Mouse (Mus musculus) lung, embryonic 14.5 days (tissue): ENCODE results near the gene Ect2. TPM values are rescaled to one million over a fixed set of nuclear protein-coding genes. Genes with fewer than 3 reads are reported as not detected.

Experiments used
- ATAC-seq: fragments of 200-750 bp; cut with Nextera tagmentation; 2 replicates; pipeline ENCODE4 v1.8.0; 2017; ENCODE audit warnings: mild to moderate bottlenecking, moderate TSS enrichment, moderate library complexity; ENCODE audit not compliant: insufficient read depth
- DNase-seq: peaks from one replicate; pipeline ENCODE4 v3.0.0-alpha.2; 2015
- H3K27ac ChIP-seq: fragments of 300-500 bp; sonication (generic); 2 replicates; pipeline ENCODE4 v1.5.1; 2014; ENCODE audit warnings: low read depth, mild to moderate bottlenecking, moderate library complexity
- H3K27me3 ChIP-seq: fragments of 300-500 bp; sonication (generic); 2 replicates; pipeline ENCODE4 v1.6.1; 2014; ENCODE audit warnings: low read length, control low read depth; ENCODE audit not compliant: insufficient read depth
- H3K36me3 ChIP-seq: fragments of 300-500 bp; sonication (generic); 2 replicates; pipeline ENCODE4 v1.6.1; 2014; ENCODE audit warnings: control low read depth; ENCODE audit not compliant: insufficient read depth
- H3K4me1 ChIP-seq: fragments of 300-500 bp; sonication (generic); 2 replicates; pipeline ENCODE4 v1.6.1; 2014; ENCODE audit warnings: antibody characterized with exemption, control low read depth; ENCODE audit not compliant: insufficient read depth
- H3K4me2 ChIP-seq: fragments of 300-500 bp; sonication (generic); 2 replicates; pipeline ENCODE4 v1.6.1; 2014; ENCODE audit warnings: mild to moderate bottlenecking
- H3K4me3 ChIP-seq: fragments of 300-500 bp; sonication (generic); 2 replicates; pipeline ENCODE4 v1.5.1; 2014; ENCODE audit warnings: low read depth, low read length
- H3K9ac ChIP-seq: fragments of 300-500 bp; sonication (generic); 2 replicates; pipeline ENCODE4 v1.6.1; 2014
- H3K9me3 ChIP-seq: fragments of 300-500 bp; sonication (generic); 2 replicates; pipeline ENCODE4 v1.6.1; 2016; ENCODE audit warnings: low read depth, low read length, control low read depth
- CTCF ChIP-seq: IDR thresholded peaks from 2 replicates; pipeline ENCODE4 v1.5.1; 2016; ENCODE audit warnings: antibody characterized with exemption, low read depth
- WGBS: fragments of 180-500 bp; shearing (Covaris S2); extraction: QIAGEN DNeasy Blood & Tissue Kit; methylation state at CpG from one replicate; pipeline ENCODE4 v1.1.7; 2014; 5-methylcytosine and 5-hydroxymethylcytosine counted together
- polyA plus RNA-seq: library from polyadenylated mRNA; unstranded; fragments of >200 nt; fragmentation: Nextera tagmentation; extraction: Ambion mirVana; gene quantifications from 2 replicates; pipeline ENCODE4 v1.2.1, GENCODE M21; 2014

Ect2 gene
- polyA plus RNA-seq, 1 experiment from 2014 or later = 82.0 TPM

DNA sequence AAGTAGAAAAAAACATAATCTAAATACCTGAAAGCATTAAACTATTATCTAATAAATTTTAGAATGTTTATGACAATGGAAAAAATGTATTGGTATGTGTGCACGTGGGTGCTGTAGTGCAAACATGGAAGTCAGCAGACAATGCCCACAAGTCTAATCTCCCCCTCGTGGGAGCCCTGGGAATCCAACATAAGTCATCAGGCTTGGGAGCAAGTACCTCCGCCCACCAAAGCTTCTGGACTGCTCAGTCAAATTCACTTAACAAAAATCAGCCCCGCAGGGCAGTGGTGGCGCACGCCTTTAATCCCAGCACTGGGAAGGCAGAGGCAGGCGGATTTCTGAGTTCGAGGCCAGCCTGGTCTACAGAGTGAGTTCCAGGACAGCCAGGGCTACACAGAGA, 13.6 kb downstream of the Ect2 start:
- no peaks in the 10 kb centered on the region for H3K9me3 ChIP-seq
- no peak for TF ChIP-seq CTCF
- H3K9ac ChIP-seq = no peak overlapping the region
- no peak for ATAC-seq
- peaks cover 84% of the 10 kb centered on the region for H3K36me3 ChIP-seq
- H3K4me3 ChIP-seq = no peak overlapping the region
- DNase-seq = no peak
- 85% methylated on average over 8 of the region's 8 CpGs for WGBS
- H3K27ac ChIP-seq = no peak overlapping the region
- H3K4me2 ChIP-seq = no peak overlapping the region
- H3K4me1 ChIP-seq = no peaks in the 10 kb centered on the region
- no peaks in the 10 kb centered on the region for H3K27me3 ChIP-seq

DNA sequence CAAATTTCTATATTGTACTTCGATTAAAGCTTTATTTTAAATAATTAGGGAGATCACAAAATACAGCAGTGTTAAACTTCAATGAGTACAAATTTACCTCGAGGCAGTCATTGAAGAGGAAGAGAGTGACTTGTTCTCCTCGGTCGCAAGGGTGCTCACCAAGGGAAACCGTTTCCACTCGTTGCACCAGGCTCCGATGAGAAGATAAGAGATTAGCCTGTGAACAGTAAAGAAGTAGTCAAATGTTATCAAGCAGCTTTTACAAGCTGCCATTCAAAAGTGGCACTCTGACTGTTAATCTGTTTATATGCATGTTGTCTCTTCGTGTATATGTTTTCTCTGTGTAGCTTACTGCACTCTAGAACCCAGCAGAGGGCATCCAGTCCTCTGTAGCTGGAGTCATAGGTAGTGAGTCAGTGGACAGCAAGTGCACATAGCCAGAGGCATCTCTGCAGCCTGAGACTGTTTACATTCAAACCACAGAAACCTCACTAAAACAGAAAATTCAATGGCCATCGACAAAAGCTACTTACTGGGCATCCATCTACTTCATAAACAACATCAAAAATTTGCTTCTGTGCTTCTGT, 31.7 kb downstream of the Ect2 start:
- no peak for ATAC-seq
- 85% methylated on average over 9 of the region's 9 CpGs for WGBS

DNA sequence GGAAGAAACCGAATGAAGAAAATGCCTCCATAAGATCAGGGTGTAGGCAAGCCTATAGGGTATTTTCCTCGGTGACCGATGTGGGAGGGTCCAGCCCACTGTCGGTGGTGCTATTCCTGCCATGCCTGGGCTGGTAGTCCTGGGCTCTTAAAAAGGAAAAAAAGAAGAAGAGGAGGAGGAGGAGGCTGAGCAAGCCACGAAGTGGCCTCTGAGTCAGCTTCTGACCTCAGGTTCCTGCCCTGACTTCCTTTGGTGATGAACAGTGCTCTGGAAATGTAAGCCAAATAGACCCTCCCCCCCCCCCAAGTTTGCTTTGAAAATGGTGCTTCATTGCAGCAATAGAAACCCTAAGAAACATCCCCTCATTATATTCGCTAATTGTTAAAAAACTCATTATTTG, 32.7 kb downstream of the Ect2 start:
- TF ChIP-seq CTCF = no peak
- Histone ChIP-seq H3K4me3 (no peak overlapping the region), H3K27me3 (no peaks in the 10 kb centered on the region), H3K36me3 (peaks cover 80% of the 10 kb centered on the region), H3K4me2 (no peak overlapping the region), H3K27ac (no peak overlapping the region), H3K9ac (no peak overlapping the region), H3K9me3 (no peaks in the 10 kb centered on the region), H3K4me1 (no peaks in the 10 kb centered on the region)
- DNase-seq (no peak), ATAC-seq (no peak)
- 86% methylated on average over 6 of the region's 6 CpGs for WGBS

More for the DNA sequence above, 31.7 kb downstream of the Ect2 start:
- Histone ChIP-seq H3K27ac (no peak overlapping the region), H3K4me3 (no peak overlapping the region), H3K27me3 (no peaks in the 10 kb centered on the region), H3K36me3 (peaks cover 80% of the 10 kb centered on the region), H3K4me2 (no peak overlapping the region), H3K9ac (no peak overlapping the region), H3K4me1 (no peaks in the 10 kb centered on the region), H3K9me3 (no peaks in the 10 kb centered on the region)
- DNase-seq = no peak
- TF ChIP-seq CTCF = no peak

DNA sequence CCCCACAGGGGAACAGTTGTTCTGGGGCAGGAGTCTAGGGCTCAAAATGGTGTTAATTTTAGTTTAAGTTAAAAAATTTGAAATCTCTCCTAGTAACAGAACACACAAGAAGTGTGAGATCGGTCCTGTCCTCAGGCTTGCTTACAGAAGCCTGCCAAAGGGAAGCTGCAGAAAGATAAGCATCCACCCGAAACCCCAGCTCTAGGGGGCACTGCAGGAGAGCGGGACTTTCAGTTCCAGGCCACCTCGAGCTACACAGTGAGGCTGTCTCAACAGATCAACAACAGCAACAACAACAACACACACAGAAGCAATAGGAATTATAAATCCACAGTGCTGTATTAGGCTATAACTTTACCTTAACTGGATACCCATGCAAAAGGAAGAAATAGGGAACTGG, 35.5 kb downstream of the Ect2 start:
- Histone ChIP-seq H3K4me3 (no peak overlapping the region), H3K36me3 (peaks cover 73% of the 10 kb centered on the region), H3K27ac (no peak overlapping the region), H3K4me1 (no peaks in the 10 kb centered on the region), H3K27me3 (no peaks in the 10 kb centered on the region), H3K9me3 (no peaks in the 10 kb centered on the region), H3K9ac (no peak overlapping the region), H3K4me2 (no peak overlapping the region)
- WGBS = 78% methylated on average over 4 of the region's 4 CpGs
- DNase-seq (no peak), ATAC-seq (no peak)
- TF ChIP-seq CTCF = no peak

DNA sequence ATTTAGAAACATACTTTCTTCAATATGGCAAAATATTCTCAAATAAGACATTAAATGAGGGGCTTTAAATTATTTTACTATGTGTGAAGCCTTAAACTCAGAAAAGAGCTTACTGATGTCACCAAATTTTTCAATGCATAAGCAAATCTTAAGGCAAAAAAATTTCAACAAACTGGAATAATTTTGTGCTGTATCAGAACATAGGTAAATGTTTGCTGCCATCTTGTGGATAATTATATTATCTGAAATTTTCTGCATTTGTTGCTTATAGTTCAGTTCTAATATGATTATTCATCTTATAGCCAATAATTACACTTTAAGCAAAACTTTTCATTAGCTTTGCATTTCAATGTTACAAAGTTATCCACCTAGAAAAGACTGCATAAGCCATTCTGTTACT, 42.8 kb downstream of the Ect2 start:
- DNase-seq (peak; percentile 73), ATAC-seq (no peak)
- Histone ChIP-seq H3K9ac (no peak overlapping the region), H3K4me2 (no peak overlapping the region), H3K36me3 (peaks cover 69% of the 10 kb centered on the region), H3K9me3 (no peaks in the 10 kb centered on the region), H3K27ac (no peak overlapping the region), H3K27me3 (no peaks in the 10 kb centered on the region), H3K4me3 (no peak overlapping the region), H3K4me1 (no peaks in the 10 kb centered on the region)
- TF ChIP-seq CTCF = peak; percentile 19; the same call in 1 of the 2 replicates

DNA sequence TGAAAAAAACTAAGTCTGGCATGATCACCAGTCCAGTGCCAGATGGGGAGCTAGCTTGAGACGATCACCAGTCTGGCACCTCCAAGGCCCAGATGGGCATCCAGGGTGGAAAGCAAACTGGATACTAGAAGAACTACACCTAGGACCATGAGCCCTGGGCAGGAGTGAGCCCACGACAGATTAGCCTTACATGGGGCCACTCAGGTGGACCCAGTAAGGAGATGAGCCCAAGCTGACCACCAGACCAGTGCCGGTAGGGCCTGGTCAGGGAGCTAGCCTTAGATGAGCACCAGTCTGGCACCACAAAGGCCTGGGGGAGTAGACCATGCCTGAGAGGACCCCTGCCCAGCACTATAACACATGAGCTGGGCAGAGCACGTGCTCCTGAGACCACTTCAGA, 44.6 kb downstream of the Ect2 start:
- Histone ChIP-seq H3K4me3 (no peak overlapping the region), H3K9me3 (no peaks in the 10 kb centered on the region), H3K9ac (no peak overlapping the region), H3K27me3 (no peaks in the 10 kb centered on the region), H3K4me2 (no peak overlapping the region), H3K4me1 (no peaks in the 10 kb centered on the region), H3K27ac (no peak overlapping the region), H3K36me3 (peaks cover 60% of the 10 kb centered on the region)
- WGBS = 76% methylated on average over 4 of the region's 4 CpGs
- no peak for DNase-seq
- no peak for TF ChIP-seq CTCF
- no peak for ATAC-seq

DNA sequence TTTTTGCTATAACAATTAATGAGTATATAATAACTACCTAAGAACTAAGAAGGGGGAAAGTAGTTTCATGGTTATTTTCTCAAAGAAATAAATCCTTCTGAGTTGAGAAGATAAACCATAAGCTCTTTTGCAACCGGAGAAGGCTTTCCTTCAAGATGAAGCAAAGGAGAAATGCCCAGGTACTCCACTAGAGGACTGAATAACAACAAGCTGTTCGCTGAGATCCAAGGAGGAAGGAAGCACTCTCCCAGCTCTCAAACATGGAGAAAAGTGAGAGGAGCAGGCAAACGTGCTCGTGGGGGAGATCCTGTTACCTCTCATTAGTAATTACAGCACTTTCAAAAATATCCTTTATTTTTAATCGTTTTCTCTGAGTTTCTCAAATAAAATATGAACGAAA, 46.5 kb downstream of the Ect2 start:
- Histone ChIP-seq H3K4me3 (no peak overlapping the region), H3K27ac (no peak overlapping the region), H3K9me3 (no peaks in the 10 kb centered on the region), H3K36me3 (peaks cover 62% of the 10 kb centered on the region), H3K9ac (no peak overlapping the region), H3K4me1 (no peaks in the 10 kb centered on the region), H3K4me2 (no peak overlapping the region), H3K27me3 (no peaks in the 10 kb centered on the region)
- ATAC-seq (no peak), DNase-seq (no peak)
- no peak for TF ChIP-seq CTCF
- 77% methylated on average over 6 of the region's 6 CpGs for WGBS

DNA sequence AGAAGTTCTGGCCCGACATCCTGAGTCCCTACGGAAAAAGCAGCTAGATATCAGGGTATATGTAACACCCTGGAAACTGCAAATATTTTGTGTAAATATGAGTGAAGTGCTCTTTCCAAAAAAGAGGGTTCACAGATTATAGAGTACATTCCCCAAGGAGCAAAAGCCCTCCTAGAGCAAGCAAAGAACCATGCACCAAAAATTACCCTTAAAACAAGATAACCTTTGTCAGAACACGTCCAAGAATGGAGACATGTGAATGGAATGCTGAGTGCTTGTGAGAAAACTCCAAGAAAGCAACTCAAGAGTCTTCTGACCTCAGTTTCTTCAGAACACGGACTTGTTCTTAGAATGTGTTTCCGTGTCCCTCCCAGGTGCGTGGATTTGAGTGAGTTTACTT, 50.7 kb downstream of the Ect2 start:
- H3K9me3 ChIP-seq = no peaks in the 10 kb centered on the region
- H3K4me3 ChIP-seq = no peak overlapping the region
- no peaks in the 10 kb centered on the region for H3K4me1 ChIP-seq
- H3K9ac ChIP-seq = no peak overlapping the region
- H3K27me3 ChIP-seq = no peaks in the 10 kb centered on the region
- peak; percentile 31; the same call in 1 of the 2 replicates for ATAC-seq
- DNase-seq = peak; percentile 35
- no peak overlapping the region for H3K4me2 ChIP-seq
- H3K27ac ChIP-seq = no peak overlapping the region
- WGBS = 66% methylated on average over 6 of the region's 6 CpGs
- peaks cover 68% of the 10 kb centered on the region for H3K36me3 ChIP-seq
- no peak for TF ChIP-seq CTCF
